Mouse (Mus musculus): ENCODE results near the gene Gpkow.

The Gpkow gene

GRCm38 (mm10) chrX:7745429-7745828 is 48.5 kb downstream of the Gpkow start:
- CTCF ChIA-PET = interaction anchor here (0.6 kb wide), 1 partner anchor 12 kb away, joined by 5 read pairs; no protein-coding TSS in a partner anchor

DNA sequence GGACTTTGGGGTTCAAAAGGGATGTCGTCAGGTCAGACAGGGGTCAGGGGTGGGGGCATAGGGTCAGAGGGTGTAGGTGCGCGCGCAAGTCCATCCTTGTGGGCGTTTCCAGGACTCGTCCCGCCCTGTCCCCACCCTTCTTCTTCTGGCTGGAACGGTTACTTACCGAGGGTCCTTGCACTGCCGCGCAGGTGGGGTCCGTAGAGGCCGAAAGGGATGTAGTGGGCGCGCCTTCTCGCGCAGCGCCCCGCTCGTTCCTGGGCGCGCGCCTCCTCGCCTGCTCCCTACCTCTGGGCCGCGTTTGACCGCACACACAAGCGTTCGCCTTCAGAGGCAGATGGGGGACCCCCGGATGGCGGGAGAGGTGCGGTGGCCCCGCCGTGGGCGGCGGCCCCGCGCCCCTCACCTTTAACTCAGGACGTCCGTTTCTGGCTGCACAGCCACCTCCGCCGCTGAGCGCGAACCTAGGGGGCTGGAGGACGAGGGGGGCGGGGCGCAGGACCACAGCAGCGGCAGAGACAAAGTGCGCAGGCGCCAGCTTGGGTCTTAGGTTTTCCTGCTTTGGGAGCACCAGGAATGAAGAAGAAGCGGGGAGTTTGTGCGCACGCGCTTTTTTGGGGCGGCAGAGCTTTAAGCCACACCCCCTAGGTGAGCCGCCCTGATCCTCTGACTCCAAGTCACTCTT is 53.6 kb downstream of the Gpkow start, which contains the start of gene Ccdc120:
Gene Ccdc120, minus strand, starts transcription at position 474 of the 685 bp plus-strand sequence.
- CTCF ChIA-PET = no interaction called here

GRCm38 (mm10) chrX:7753627-7754026 is 56.7 kb downstream of the Gpkow start:
- CTCF ChIA-PET = interaction anchor here (0.6 to 0.7 kb wide), 2 partner anchors 23 to 38 kb away, joined by 3 to 4 read pairs; no protein-coding TSS in a partner anchor
